Mouse (Mus musculus) yolk sac, embryonic 10.5 days (tissue): ENCODE data around the gene B4galt5.

ENCODE experiments used
- DNase-seq: peaks from one replicate; pipeline ENCODE4 v3.0.0-alpha.2; 2017; ENCODE audit warnings: low spot score

The B4galt5 gene

DNA sequence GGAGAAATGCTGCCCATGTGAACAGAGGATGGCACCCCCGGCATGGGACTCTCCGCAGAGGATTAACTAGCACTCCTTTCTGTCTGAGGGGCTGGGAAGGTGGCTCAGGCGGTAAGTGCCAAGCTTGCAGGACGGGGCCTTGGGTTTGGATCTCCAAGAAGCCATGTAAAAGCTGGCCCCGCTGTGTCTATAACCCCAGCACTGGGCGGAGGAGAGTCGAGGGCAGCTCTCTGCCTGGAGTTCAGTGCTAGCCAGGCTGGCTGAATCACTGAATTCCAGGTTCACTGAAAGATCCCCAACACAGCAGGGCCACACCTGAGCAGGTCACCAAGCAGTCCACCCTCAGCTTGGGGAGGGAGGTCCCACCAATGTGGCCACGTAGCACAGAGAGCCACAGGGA, 45.8 kb downstream of the B4galt5 start:
- DNase-seq: no peak

GRCm38 (mm10) chr2:167302641-167303040, 46.3 kb downstream of the B4galt5 start:
- DNase-seq: no peak

DNA sequence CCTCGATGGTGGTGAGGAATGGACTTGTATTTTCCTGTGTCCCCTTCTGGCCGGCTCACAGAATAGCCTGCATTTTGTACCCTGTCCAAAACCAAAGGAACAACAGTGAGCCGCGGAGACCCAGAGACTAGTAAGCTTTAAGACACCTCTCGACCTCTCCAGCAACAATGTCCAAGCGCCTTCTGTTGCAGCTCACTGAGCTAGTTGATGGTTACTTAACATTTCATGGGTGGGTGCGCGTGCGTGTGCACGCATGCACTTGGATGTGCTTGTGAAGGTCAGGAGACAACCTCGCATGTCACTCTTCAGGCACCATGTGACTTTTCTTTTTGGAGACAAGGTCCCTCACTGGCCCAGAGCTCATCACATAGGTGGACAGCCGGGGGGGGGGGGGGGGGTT, 47.0 kb downstream of the B4galt5 start:
- DNase-seq: no peak

GRCm38 (mm10) chr2:167301601-167302000, 47.4 kb downstream of the B4galt5 start:
- no peak for DNase-seq

DNA sequence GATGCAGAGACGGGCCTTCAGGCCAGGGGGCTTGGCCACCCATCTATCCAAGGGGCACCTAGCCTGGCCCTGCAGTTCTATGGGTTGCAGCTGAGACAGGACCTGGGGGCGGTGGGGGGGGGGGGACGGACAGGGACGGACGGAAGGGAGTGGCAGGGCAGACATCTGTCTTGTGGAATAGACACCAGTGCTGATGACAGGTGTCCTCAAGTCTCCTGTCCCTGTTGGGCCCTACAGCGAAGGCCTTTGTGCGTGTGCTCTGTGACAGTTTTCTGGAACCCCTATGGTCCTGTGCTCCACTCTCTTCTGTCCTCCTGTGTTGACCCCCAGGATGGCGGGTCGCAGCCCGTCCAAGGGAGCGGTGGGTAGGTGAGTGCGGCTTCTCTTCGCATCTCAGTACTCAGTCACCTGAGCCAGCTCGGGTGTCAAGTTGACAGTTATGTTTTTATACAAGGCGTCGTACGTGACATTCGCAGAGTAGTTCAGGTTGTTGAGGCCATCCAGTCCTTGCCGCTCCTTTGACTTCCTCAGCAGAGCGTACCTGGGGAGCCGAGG, 48.0 kb downstream of the B4galt5 start:
- DNase-seq: no peak

DNA sequence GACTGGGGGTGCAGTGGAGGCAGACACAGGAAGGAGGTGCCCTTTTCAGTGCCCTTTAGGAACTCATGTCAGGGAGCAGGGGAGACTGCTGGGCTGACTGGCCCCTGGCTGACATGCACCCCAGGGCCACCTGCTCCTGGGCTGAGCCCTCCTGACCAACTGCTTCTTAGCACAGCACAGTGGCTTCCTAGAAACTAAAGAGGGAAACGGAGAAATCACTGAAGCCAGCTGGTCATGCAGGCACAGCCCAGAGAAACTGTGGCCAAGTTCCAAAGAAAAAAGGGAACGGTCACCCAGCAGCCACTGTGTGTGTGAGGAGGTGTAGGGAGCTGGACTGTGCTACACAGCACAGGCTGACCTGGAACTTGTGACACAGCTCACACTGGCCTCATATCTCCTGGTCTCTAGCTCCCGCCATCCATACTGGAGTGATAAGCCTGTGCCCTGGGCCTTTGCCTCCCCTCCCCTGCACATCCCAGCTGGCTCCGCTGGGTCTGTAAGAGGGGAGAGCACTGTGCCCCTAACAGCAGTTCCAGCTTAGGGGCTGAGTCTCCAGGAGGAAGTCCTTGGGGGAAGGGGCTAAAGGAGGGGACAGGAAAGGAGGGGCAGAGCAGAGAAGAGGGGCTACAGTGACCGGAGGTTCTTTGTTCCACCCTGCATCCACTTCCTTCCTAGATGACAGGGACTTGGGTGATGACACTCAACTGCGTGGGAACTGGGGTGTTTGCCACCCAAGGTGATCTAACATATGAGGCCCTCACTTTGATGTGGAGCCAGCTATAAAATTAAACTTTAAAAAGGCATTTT, 48.9 kb downstream of the B4galt5 start:
- no peak for DNase-seq

DNA sequence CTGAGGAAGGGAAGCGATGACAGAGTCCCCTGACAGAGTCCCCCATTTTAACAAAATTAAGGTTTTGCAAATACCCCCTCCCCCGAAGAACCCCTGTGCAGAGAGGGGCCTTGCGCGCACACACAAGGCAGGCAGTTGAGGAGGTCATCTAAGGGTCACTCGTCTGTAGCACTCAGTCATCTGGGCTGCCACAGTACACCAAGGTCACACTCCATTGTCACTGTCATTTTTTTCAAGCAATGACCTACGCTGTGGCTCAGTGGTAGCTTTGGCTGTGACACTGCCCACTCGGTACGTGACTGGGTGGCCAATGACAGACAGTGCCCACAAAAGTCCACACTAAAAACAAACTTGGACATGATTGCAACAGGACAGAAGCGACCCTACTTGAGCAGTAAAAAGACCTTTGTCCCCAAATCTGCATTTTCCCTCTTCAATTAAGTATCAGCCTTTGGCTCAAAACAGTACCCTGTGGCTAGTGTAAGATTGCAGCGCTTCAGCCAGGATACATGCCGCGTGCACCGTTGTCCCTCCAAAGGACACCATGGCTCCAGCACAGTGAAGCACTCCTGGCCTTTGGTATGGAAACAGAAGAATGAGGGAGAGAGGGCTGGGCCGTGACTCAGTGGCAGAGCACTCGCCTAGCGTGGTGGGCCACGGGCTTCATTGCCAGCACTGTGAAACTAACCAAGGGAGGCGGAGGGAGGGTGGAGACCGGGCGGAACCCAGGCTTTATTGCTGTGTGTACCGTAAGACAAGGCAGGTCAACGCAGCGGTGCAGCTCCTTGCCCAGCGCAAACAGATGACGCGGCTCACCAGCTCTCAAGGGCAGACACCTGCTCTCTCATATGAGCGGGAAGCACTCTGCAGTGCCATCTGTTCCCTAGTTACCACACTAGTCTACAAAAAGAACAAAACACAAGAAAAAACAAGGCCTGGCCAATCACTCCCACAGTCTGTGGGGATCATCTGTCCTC, 50.0 kb downstream of the B4galt5 start:
- DNase-seq: no peak

- DNase-seq: no peak
These were observed 51.0 kb downstream of the B4galt5 start for GRCm38 (mm10) chr2:167297985-167298384.

DNA sequence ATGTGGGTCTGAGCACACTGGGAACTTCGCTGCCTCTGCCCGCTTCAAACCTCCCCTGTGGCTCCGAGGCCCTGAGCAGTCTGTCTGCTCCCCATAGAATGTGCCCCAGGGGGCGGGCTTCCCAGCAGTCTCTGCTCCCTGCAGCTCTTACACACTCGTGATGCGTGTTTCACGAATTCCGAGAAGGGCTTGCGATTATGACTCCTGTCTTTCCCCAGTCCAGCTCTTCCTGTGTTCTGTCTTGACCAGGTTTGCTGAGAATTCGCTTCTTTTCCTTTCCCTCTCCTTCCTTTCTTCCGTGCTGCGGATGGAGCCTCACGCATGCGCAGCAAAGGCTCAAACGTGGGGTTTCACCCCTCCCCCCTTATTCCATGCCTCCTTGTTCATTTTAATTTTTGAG, 54.1 kb downstream of the B4galt5 start:
- DNase-seq: no peak

DNA sequence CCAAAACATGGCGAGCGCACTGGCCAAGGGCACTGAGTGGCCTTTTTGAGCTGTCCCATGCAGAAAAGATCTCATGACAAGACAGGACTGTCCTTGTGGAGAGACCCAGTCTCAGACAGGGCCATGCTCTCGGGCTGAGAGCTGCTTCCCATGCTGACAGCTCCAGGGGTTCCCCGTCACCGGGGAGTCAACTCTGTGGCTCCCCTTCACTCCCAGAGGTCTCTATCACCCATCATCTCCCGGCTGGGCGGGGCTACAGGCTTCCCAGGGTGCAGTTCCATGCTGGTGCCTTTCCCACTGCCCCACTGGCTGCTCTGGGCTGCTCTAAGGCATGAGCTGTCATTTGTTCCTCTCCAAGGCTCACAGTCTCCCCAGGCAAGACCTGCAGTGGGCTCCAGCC, 54.8 kb downstream of the B4galt5 start:
- DNase-seq: no peak

- DNase-seq: peak; percentile 83
These were observed 55.5 kb downstream of the B4galt5 start for GRCm38 (mm10) chr2:167293289-167294085.

- DNase-seq: peak; percentile 74
These were observed 56.1 kb downstream of the B4galt5 start for GRCm38 (mm10) chr2:167292854-167293253.

- DNase-seq: peak; percentile 70
These were observed 56.8 kb downstream of the B4galt5 start for GRCm38 (mm10) chr2:167292151-167292591.

- no peak for DNase-seq
These were observed 57.3 kb downstream of the B4galt5 start for GRCm38 (mm10) chr2:167291656-167292055.

GRCm38 (mm10) chr2:167281461-167281860, 67.5 kb downstream of the B4galt5 start:
- no peak for DNase-seq

DNA sequence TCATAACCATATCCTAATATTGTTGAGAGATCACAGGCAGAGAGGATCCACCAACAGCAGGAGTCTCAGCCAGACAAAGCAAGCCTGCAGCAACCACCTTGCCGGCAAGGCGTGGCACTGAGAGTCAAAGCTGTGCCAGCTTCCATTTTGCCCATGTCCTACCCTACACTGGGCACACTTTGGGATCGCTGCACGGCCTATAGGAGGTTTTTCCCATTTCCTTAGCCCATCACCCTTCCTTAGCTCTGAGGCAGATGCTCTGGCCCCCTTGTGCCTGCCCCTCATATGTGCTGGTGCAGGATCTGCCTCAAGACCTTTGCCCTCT, 68.0 kb downstream of the B4galt5 start:
- no peak for DNase-seq

GRCm38 (mm10) chr2:167280090-167280985, 68.6 kb downstream of the B4galt5 start:
- DNase-seq: peak; percentile 63

GRCm38 (mm10) chr2:167278751-167279526, 70.0 kb downstream of the B4galt5 start:
- DNase-seq: peak; percentile 32

- DNase-seq: no peak
These were observed 71.0 kb downstream of the B4galt5 start for GRCm38 (mm10) chr2:167278011-167278410.

- DNase-seq: no peak
These were observed 72.0 kb downstream of the B4galt5 start for GRCm38 (mm10) chr2:167277026-167277425.
